Mouse (Mus musculus): Measurements from ENCODE around the gene Gabbr2. TPM values are rescaled to one million over a fixed set of nuclear protein-coding genes. Genes with fewer than 3 reads are reported as not detected.

Gabbr2 gene
- polyA plus RNA-seq, 1 experiment from 2014 or later = 0.05 TPM

- Histone ChIP-seq H3K36me3 (no peaks in the 10 kb centered on the region), H3K4me2 (no peak overlapping the region), H3K9ac (no peak overlapping the region), H3K27ac (replicated peaks) (no peak overlapping the region), H3K4me3 (no peak overlapping the region), H3K9me3 (no peaks in the 10 kb centered on the region), H3K27me3 (replicated peaks) (peaks cover 5% of the 10 kb centered on the region; the same call in 1 of the 2 replicates), H3K4me1 (no peaks in the 10 kb centered on the region)
- WGBS = 86% methylated on average over 14 of the region's 14 CpGs
- ATAC-seq (ENCODE audit: extremely low read depth, insufficient number of reproducible peaks, low FRiP score, low TSS enrichment) = no peak
These were observed 76.2 kb downstream of the Gabbr2 start for GRCm38 (mm10) chr4:46915476-46915875.

- Histone ChIP-seq H3K9me3 (0 out of 2 replicates have a peak, but pooled peaks cover 6% of the 10 kb centered on the region), H3K4me2 (no peak overlapping the region), H3K4me3 (no peak overlapping the region), H3K27ac (replicated peaks) (no peak overlapping the region), H3K4me1 (no peaks in the 10 kb centered on the region), H3K36me3 (no peaks in the 10 kb centered on the region), H3K27me3 (replicated peaks) (peaks cover 5% of the 10 kb centered on the region; the same call in 1 of the 2 replicates), H3K9ac (no peak overlapping the region)
- ATAC-seq (ENCODE audit: extremely low read depth, insufficient number of reproducible peaks, low FRiP score, low TSS enrichment) = no peak
- WGBS = 75% methylated on average over 6 of the region's 6 CpGs
These were observed 77.1 kb downstream of the Gabbr2 start for GRCm38 (mm10) chr4:46914606-46915005.

- WGBS = 49% methylated on average over 3 of the region's 3 CpGs
- H3K9ac ChIP-seq = no peak overlapping the region
- H3K4me1 ChIP-seq = peaks cover 13% of the 10 kb centered on the region
- H3K9me3 ChIP-seq = peaks cover 17% of the 10 kb centered on the region
- no peak overlapping the region for H3K4me3 ChIP-seq
- no peak overlapping the region for H3K27ac ChIP-seq (replicated peaks)
- ATAC-seq (ENCODE audit: extremely low read depth, insufficient number of reproducible peaks, low FRiP score, low TSS enrichment) = no peak
- peaks cover 19% of the 10 kb centered on the region; the same call in 1 of the 2 replicates for H3K27me3 ChIP-seq (replicated peaks)
- H3K36me3 ChIP-seq = no peaks in the 10 kb centered on the region
- no peak overlapping the region for H3K4me2 ChIP-seq
These were observed 85.5 kb downstream of the Gabbr2 start for GRCm38 (mm10) chr4:46906036-46906691.

DNA sequence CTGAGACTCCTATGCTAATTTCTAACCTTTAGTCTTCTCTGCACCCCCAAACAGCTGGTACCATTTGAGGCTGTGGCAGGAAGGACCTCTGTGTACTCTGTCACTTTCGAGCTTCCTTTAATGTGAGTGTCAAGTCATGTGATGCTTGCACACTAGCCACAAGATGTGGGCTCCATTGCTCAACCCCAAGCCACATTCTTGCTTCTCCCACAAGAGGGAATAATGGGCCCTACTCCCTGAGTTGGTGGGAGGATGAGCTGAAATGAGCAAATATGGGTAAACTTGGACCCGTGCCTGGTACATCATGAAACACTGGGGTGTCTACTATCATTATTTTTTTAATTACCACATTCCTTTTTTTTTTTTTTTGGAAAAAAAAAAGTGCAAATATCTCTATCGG is 86.5 kb downstream of the Gabbr2 start:
- no peak overlapping the region for H3K4me3 ChIP-seq
- H3K9ac ChIP-seq = no peak overlapping the region
- no peak overlapping the region for H3K4me2 ChIP-seq
- no peak overlapping the region for H3K27ac ChIP-seq (replicated peaks)
- peaks cover 17% of the 10 kb centered on the region for H3K9me3 ChIP-seq
- peaks cover 13% of the 10 kb centered on the region for H3K4me1 ChIP-seq
- ATAC-seq (ENCODE audit: extremely low read depth, insufficient number of reproducible peaks, low FRiP score, low TSS enrichment) = no peak
- WGBS = 55% methylated on average over 3 of the region's 3 CpGs
- peaks cover 19% of the 10 kb centered on the region; the same call in 1 of the 2 replicates for H3K27me3 ChIP-seq (replicated peaks)
- H3K36me3 ChIP-seq = no peaks in the 10 kb centered on the region

- WGBS = 24% methylated on average over 12 of the region's 12 CpGs
These were observed 87.5 kb downstream of the Gabbr2 start for GRCm38 (mm10) chr4:46904129-46904528.

GRCm38 (mm10) chr4:46898546-46898945 is 93.1 kb downstream of the Gabbr2 start:
- Histone ChIP-seq H3K9ac (no peak overlapping the region), H3K27ac (replicated peaks) (no peak overlapping the region), H3K9me3 (no peaks in the 10 kb centered on the region), H3K4me3 (no peak overlapping the region), H3K36me3 (no peaks in the 10 kb centered on the region), H3K4me2 (no peak overlapping the region), H3K27me3 (replicated peaks) (peaks cover 10% of the 10 kb centered on the region; the same call in 1 of the 2 replicates), H3K4me1 (peaks cover under 1% of the 10 kb centered on the region)
- no peak for ATAC-seq (ENCODE audit: extremely low read depth, insufficient number of reproducible peaks, low FRiP score, low TSS enrichment)
- 71% methylated on average over 4 of the region's 4 CpGs for WGBS

More at GRCm38 (mm10) chr4:46904129-46904528, 87.5 kb downstream of the Gabbr2 start:
- H3K4me2 ChIP-seq = peak overlapping the region; percentile 25
- peaks cover 13% of the 10 kb centered on the region for H3K4me1 ChIP-seq
- H3K4me3 ChIP-seq = no peak overlapping the region
- no peak overlapping the region for H3K27ac ChIP-seq (replicated peaks)
- H3K9me3 ChIP-seq = peaks cover 11% of the 10 kb centered on the region
- ATAC-seq (ENCODE audit: extremely low read depth, insufficient number of reproducible peaks, low FRiP score, low TSS enrichment) = no peak
- no peaks in the 10 kb centered on the region for H3K36me3 ChIP-seq
- H3K9ac ChIP-seq = no peak overlapping the region
- peaks cover 19% of the 10 kb centered on the region; the same call in 1 of the 2 replicates for H3K27me3 ChIP-seq (replicated peaks)

- H3K36me3 ChIP-seq = no peaks in the 10 kb centered on the region
- peaks cover 10% of the 10 kb centered on the region; the same call in 1 of the 2 replicates for H3K27me3 ChIP-seq (replicated peaks)
- no peak overlapping the region for H3K9ac ChIP-seq
- H3K27ac ChIP-seq (replicated peaks) = no peak overlapping the region
- no peak for ATAC-seq (ENCODE audit: extremely low read depth, insufficient number of reproducible peaks, low FRiP score, low TSS enrichment)
- H3K4me3 ChIP-seq = no peak overlapping the region
- no peak overlapping the region for H3K4me2 ChIP-seq
- H3K9me3 ChIP-seq = no peaks in the 10 kb centered on the region
- no peaks in the 10 kb centered on the region for H3K4me1 ChIP-seq
- 77% methylated on average over 18 of the region's 18 CpGs for WGBS
These were observed 93.9 kb downstream of the Gabbr2 start for GRCm38 (mm10) chr4:46897634-46898399.

DNA sequence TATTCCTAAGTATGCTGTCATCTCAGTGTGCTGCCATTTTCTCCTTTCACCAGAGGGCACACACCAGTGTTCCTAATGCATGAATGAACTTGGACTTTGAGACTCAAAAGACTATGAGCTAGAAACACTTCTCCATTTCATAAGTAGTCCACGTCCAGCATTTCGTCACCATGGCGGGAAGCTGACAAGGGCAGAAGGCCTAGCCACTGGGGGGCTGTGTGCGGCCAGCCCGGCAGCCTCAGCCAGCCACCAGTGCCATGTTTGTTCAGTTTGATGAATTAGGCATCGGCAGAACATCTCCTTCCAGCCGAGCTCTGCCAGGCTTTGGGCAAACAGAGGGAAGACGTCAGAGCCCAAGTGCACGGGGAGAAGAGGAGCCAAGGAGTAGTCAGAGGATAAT is 97.5 kb downstream of the Gabbr2 start:
- H3K4me2 ChIP-seq = no peak overlapping the region
- H3K4me1 ChIP-seq = no peaks in the 10 kb centered on the region
- 74% methylated on average over 9 of the region's 9 CpGs for WGBS
- H3K4me3 ChIP-seq = no peak overlapping the region
- H3K27ac ChIP-seq (replicated peaks) = no peak overlapping the region
- ATAC-seq (ENCODE audit: extremely low read depth, insufficient number of reproducible peaks, low FRiP score, low TSS enrichment) = no peak
- no peaks in the 10 kb centered on the region for H3K9me3 ChIP-seq
- H3K27me3 ChIP-seq (replicated peaks) = peaks cover 18% of the 10 kb centered on the region
- no peaks in the 10 kb centered on the region for H3K36me3 ChIP-seq
- H3K9ac ChIP-seq = no peak overlapping the region

DNA sequence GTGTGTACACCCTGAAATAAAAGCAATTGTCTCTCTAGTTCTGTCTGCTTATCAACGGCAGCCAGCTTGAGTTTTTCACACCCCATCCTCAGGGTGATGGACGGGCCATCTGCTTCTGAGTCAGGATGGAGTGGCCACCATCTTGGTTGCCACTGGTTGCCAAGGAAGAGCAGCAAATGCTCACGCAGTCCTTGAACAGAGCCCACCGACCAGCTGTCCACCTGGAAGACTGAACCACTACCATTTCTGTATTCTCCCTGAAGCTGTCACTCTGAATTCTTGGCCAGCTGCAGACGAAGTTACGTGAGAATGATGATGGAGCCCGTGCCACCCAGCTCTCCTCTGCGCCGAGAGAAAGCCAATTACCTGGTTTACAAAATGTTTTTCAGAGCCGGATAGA is 102.5 kb downstream of the Gabbr2 start:
- no peak overlapping the region for H3K9ac ChIP-seq
- H3K27me3 ChIP-seq (replicated peaks) = peaks cover 15% of the 10 kb centered on the region
- H3K4me3 ChIP-seq = no peak overlapping the region
- H3K27ac ChIP-seq (replicated peaks) = no peak overlapping the region
- H3K36me3 ChIP-seq = no peaks in the 10 kb centered on the region
- peaks cover 4% of the 10 kb centered on the region for H3K4me1 ChIP-seq
- no peak overlapping the region for H3K4me2 ChIP-seq
- ATAC-seq (ENCODE audit: extremely low read depth, insufficient number of reproducible peaks, low FRiP score, low TSS enrichment) = no peak
- no peaks in the 10 kb centered on the region for H3K9me3 ChIP-seq
- 77% methylated on average over 10 of the region's 10 CpGs for WGBS

DNA sequence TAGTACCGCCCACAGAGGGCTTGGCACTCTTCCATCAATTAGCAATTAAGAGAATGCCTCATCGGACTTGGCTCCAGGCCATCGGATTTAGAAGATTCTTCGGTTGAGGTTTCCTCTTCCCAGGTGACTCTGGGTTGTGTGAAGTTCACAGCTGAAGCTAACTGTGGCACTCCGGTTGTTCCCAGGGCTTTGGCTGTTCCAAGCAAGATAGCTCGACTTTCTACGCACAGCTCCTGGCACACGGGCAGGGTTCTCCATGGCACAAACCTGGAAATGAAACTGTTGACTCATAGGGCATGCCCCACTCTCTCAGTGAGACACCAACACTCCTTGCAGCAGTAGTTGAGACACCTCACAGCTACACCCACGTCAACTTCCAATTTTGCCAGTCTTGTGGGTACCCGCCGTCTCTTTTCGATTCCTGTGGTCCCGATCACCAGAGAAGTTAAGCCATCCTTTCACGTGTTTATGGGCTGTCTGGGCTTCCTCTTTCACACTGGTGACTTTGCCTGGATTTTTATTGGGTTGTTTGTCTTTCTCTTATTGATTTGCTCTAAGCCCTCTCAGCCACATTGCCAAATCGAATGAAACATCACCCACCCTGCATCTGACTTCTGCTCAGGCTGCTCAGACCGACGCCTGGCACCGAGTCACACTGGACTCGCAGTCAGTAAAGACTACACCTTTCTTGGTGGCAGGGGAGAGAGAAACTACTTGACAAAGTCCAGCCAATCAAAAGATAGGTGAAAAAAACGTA is 105.9 kb downstream of the Gabbr2 start:
- ATAC-seq (ENCODE audit: extremely low read depth, insufficient number of reproducible peaks, low FRiP score, low TSS enrichment) = no peak
- Histone ChIP-seq H3K4me1 (peaks cover 18% of the 10 kb centered on the region), H3K36me3 (no peaks in the 10 kb centered on the region), H3K9me3 (no peaks in the 10 kb centered on the region), H3K4me2 (no peak overlapping the region), H3K4me3 (no peak overlapping the region), H3K27ac (replicated peaks) (no peak overlapping the region), H3K9ac (no peak overlapping the region), H3K27me3 (replicated peaks) (peaks cover 20% of the 10 kb centered on the region)
- 85% methylated on average over 20 of the region's 20 CpGs for WGBS

DNA sequence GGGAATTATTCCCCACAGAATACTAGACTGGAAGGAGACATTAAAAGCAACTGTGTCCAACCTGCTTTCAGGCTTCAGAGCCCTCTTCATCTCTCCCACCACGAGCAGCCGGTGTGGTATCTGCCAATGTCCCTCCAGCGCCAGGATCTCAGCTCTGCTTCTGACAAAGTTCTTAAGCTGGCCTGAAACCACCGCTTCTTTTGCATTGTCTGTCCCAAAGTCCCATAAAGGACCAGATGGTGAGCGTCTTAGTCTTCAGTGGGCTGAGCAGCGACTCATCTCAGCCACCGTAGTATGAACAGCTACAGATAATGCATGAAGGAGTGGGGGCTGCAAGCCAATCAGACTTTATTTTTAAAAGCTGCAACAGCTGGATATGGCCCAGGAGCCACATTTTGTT is 107.5 kb downstream of the Gabbr2 start:
- H3K27ac ChIP-seq (replicated peaks) = 0 out of 2 replicates have a peak overlapping the region, but pooled peaks have one; percentile 34
- ATAC-seq (ENCODE audit: extremely low read depth, insufficient number of reproducible peaks, low FRiP score, low TSS enrichment) = no peak
- no peaks in the 10 kb centered on the region for H3K36me3 ChIP-seq
- peak overlapping the region; percentile 30 for H3K4me2 ChIP-seq
- peaks cover 26% of the 10 kb centered on the region for H3K27me3 ChIP-seq (replicated peaks)
- H3K9me3 ChIP-seq = no peaks in the 10 kb centered on the region
- no peak overlapping the region for H3K4me3 ChIP-seq
- H3K4me1 ChIP-seq = peaks cover 18% of the 10 kb centered on the region
- H3K9ac ChIP-seq = no peak overlapping the region
- 51% methylated on average over 7 of the region's 7 CpGs for WGBS
